Mouse (Mus musculus): ENCODE results near the gene Vegfb. TPM values are rescaled to one million over a fixed set of nuclear protein-coding genes. Genes with fewer than 3 reads are reported as not detected.

Vegfb gene
- polyA plus RNA-seq, 1 experiment from 2014 or later, result 38.5 TPM

- peaks cover 18% of the 10 kb centered on the region; the same call in 1 of the 2 replicates for H3K4me1 ChIP-seq (ENCODE audit: control insufficient read depth, insufficient read depth, low read length)
- peaks cover 39% of the 10 kb centered on the region for H3K27me3 ChIP-seq (ENCODE audit: control insufficient read depth, insufficient read depth, low read length)
- ATAC-seq (ENCODE audit: insufficient number of reproducible peaks, insufficient read depth, low FRiP score, low read depth), result no peak
- no peaks in the 10 kb centered on the region for H3K36me3 ChIP-seq (ENCODE audit: control insufficient read depth, insufficient read depth, low read length)
- H3K9me3 ChIP-seq (ENCODE audit: control insufficient read depth, low read depth, low read length), result no peaks in the 10 kb centered on the region
- no peak overlapping the region for H3K27ac ChIP-seq (ENCODE audit: low read length)
- no peak overlapping the region for H3K4me3 ChIP-seq (ENCODE audit: low read depth, low read length)
- 25% methylated on average over 3 of the region's 3 CpGs for WGBS
- no peak overlapping the region for H3K4me2 ChIP-seq (replicated peaks; ENCODE audit: low read depth, low read length)
- no peak overlapping the region for H3K9ac ChIP-seq (replicated peaks; ENCODE audit: low read depth, low read length)
These were observed 51.2 kb downstream of the Vegfb start for GRCm38 (mm10) chr19:6936299-6936698.

GRCm38 (mm10) chr19:6934195-6934977 lies 53.1 kb downstream of the Vegfb start, which contains the start of gene Kcnk4:
TSS of gene Kcnk4 (minus strand) at chr19:6934515.
- Histone ChIP-seq H3K4me2 (replicated peaks; ENCODE audit: low read depth, low read length) (peak within 1 kb of the TSS; percentile 83), H3K4me3 (ENCODE audit: low read depth, low read length) (peak within 1 kb of the TSS; percentile 42), H3K9ac (replicated peaks; ENCODE audit: low read depth, low read length) (peak within 1 kb of the TSS; percentile 30; the same call in 1 of the 2 replicates), H3K4me1 (ENCODE audit: control insufficient read depth, insufficient read depth, low read length) (peaks cover 10% of the 10 kb centered on the region; the same call in 1 of the 2 replicates), H3K36me3 (ENCODE audit: control insufficient read depth, insufficient read depth, low read length) (no peaks in the 10 kb centered on the region), H3K27ac (ENCODE audit: low read length) (no peak within 1 kb of the TSS), H3K27me3 (ENCODE audit: control insufficient read depth, insufficient read depth, low read length) (peaks cover 39% of the 10 kb centered on the region), H3K9me3 (ENCODE audit: control insufficient read depth, low read depth, low read length) (no peaks in the 10 kb centered on the region)
- ATAC-seq (ENCODE audit: insufficient number of reproducible peaks, insufficient read depth, low FRiP score, low read depth), result no peak
- 11% methylated on average over 23 of the region's 23 CpGs for WGBS

- Histone ChIP-seq H3K36me3 (ENCODE audit: control insufficient read depth, insufficient read depth, low read length) (no peaks in the 10 kb centered on the region), H3K4me2 (replicated peaks; ENCODE audit: low read depth, low read length) (peak overlapping the region; percentile 83), H3K9ac (replicated peaks; ENCODE audit: low read depth, low read length) (peak overlapping the region; percentile 30; the same call in 1 of the 2 replicates), H3K27me3 (ENCODE audit: control insufficient read depth, insufficient read depth, low read length) (peaks cover 39% of the 10 kb centered on the region), H3K27ac (ENCODE audit: low read length) (no peak overlapping the region), H3K9me3 (ENCODE audit: control insufficient read depth, low read depth, low read length) (no peaks in the 10 kb centered on the region), H3K4me3 (ENCODE audit: low read depth, low read length) (peak overlapping the region; percentile 42), H3K4me1 (ENCODE audit: control insufficient read depth, insufficient read depth, low read length) (peaks cover 10% of the 10 kb centered on the region; the same call in 1 of the 2 replicates)
- ATAC-seq (ENCODE audit: insufficient number of reproducible peaks, insufficient read depth, low FRiP score, low read depth), result no peak
- 5% methylated on average over 58 of the region's 58 CpGs for WGBS
These were observed 53.8 kb downstream of the Vegfb start for GRCm38 (mm10) chr19:6933436-6934194.

- Histone ChIP-seq H3K27me3 (ENCODE audit: control insufficient read depth, insufficient read depth, low read length) (peaks cover 39% of the 10 kb centered on the region), H3K4me3 (ENCODE audit: low read depth, low read length) (no peak overlapping the region), H3K9ac (replicated peaks; ENCODE audit: low read depth, low read length) (no peak overlapping the region), H3K4me1 (ENCODE audit: control insufficient read depth, insufficient read depth, low read length) (peaks cover 10% of the 10 kb centered on the region; the same call in 1 of the 2 replicates), H3K9me3 (ENCODE audit: control insufficient read depth, low read depth, low read length) (no peaks in the 10 kb centered on the region), H3K36me3 (ENCODE audit: control insufficient read depth, insufficient read depth, low read length) (no peaks in the 10 kb centered on the region), H3K4me2 (replicated peaks; ENCODE audit: low read depth, low read length) (0 out of 2 replicates have a peak overlapping the region, but pooled peaks have one; percentile 83), H3K27ac (ENCODE audit: low read length) (no peak overlapping the region)
- no peak for ATAC-seq (ENCODE audit: insufficient number of reproducible peaks, insufficient read depth, low FRiP score, low read depth)
- WGBS, result 30% methylated on average over 4 of the region's 4 CpGs
These were observed 54.4 kb downstream of the Vegfb start for GRCm38 (mm10) chr19:6933102-6933435.

Other genes with a start within 250 kb of the Vegfb start
- gene Rps6ka4, start 147.0 kb downstream of the Vegfb start, polyA plus RNA-seq (2014; fragmentation: Nextera tagmentation; extraction: Ambion mirVana), result 24.2 and 26.1 TPM in 2 replicates
- gene Ccdc88b, start 129.4 kb downstream of the Vegfb start, polyA plus RNA-seq (2014; fragmentation: Nextera tagmentation; extraction: Ambion mirVana), result 0.59 and 0.80 TPM in 2 replicates
- gene Trmt112, start 78.0 kb downstream of the Vegfb start, polyA plus RNA-seq (2014; fragmentation: Nextera tagmentation; extraction: Ambion mirVana), result 152 and 158 TPM in 2 replicates
- gene Prdx5, start 77.5 kb downstream of the Vegfb start, polyA plus RNA-seq (2014; fragmentation: Nextera tagmentation; extraction: Ambion mirVana), result 166 and 172 TPM in 2 replicates
- 6.5 and 6.8 TPM in 2 replicates for gene Esrra, start 65.8 kb downstream of the Vegfb start, polyA plus RNA-seq (2014; fragmentation: Nextera tagmentation; extraction: Ambion mirVana)
- gene Catsperz, start 62.3 kb downstream of the Vegfb start, polyA plus RNA-seq (2014; fragmentation: Nextera tagmentation; extraction: Ambion mirVana), result 1.5 and 1.8 TPM in 2 replicates
- 0.35 and 0.95 TPM in 2 replicates for gene Kcnk4, start 53.1 kb downstream of the Vegfb start, polyA plus RNA-seq (2014; fragmentation: Nextera tagmentation; extraction: Ambion mirVana)
- gene Bad, start 45.8 kb downstream of the Vegfb start, polyA plus RNA-seq (2014; fragmentation: Nextera tagmentation; extraction: Ambion mirVana), result 69.1 and 70.8 TPM in 2 replicates
- gene Gpr137, start 45.2 kb downstream of the Vegfb start, polyA plus RNA-seq (2014; fragmentation: Nextera tagmentation; extraction: Ambion mirVana), result 21.8 and 24.8 TPM in 2 replicates
- gene Ppp1r14b, start 12.7 kb downstream of the Vegfb start, polyA plus RNA-seq (2014; fragmentation: Nextera tagmentation; extraction: Ambion mirVana), result 99.5 and 103 TPM in 2 replicates
- gene Plcb3, start 11.2 kb downstream of the Vegfb start, polyA plus RNA-seq (2014; fragmentation: Nextera tagmentation; extraction: Ambion mirVana), result 50.6 and 56.1 TPM in 2 replicates
- 88.3 and 94.1 TPM in 2 replicates for gene Fkbp2, start 7.2 kb downstream of the Vegfb start, polyA plus RNA-seq (2014; fragmentation: Nextera tagmentation; extraction: Ambion mirVana)
- gene Dnajc4, start 4.9 kb upstream of the Vegfb start, polyA plus RNA-seq (2014; fragmentation: Nextera tagmentation; extraction: Ambion mirVana), result 23.8 and 31.2 TPM in 2 replicates
- 15.3 and 19.6 TPM in 2 replicates for gene Nudt22, start 8.5 kb upstream of the Vegfb start, polyA plus RNA-seq (2014; fragmentation: Nextera tagmentation; extraction: Ambion mirVana)
- 9.6 and 11.5 TPM in 2 replicates for gene Trpt1, start 8.5 kb upstream of the Vegfb start, polyA plus RNA-seq (2014; fragmentation: Nextera tagmentation; extraction: Ambion mirVana)
- 8.2 and 8.3 TPM in 2 replicates for gene Fermt3, start 31.8 kb upstream of the Vegfb start, polyA plus RNA-seq (2014; fragmentation: Nextera tagmentation; extraction: Ambion mirVana)
- gene Stip1, start 52.3 kb upstream of the Vegfb start, polyA plus RNA-seq (2014; fragmentation: Nextera tagmentation; extraction: Ambion mirVana), result 201 and 210 TPM in 2 replicates
- gene Macrod1, start 69.2 kb upstream of the Vegfb start, polyA plus RNA-seq (2014; fragmentation: Nextera tagmentation; extraction: Ambion mirVana), result 7.7 and 8.3 TPM in 2 replicates
- gene Flrt1, start 118.1 kb upstream of the Vegfb start, polyA plus RNA-seq (2014; fragmentation: Nextera tagmentation; extraction: Ambion mirVana), result 7.4 and 9.2 TPM in 2 replicates
- 222 and 238 TPM in 2 replicates for gene Otub1, start 218.7 kb upstream of the Vegfb start, polyA plus RNA-seq (2014; fragmentation: Nextera tagmentation; extraction: Ambion mirVana)
- gene Cox8a, start 230.0 kb upstream of the Vegfb start, polyA plus RNA-seq (2014; fragmentation: Nextera tagmentation; extraction: Ambion mirVana), result 1,044 and 1,144 TPM in 2 replicates

All from stomach, embryonic 14.5 days (tissue).